Mouse (Mus musculus) T-cell, adult 66 days (primary cell): ENCODE results near the gene Dcpp3. TPM values are rescaled to one million over a fixed set of nuclear protein-coding genes. Genes with fewer than 3 reads are reported as not detected.

Experiments used
- total RNA-seq, 2 experiments: library from RNA; stranded (reverse); gene quantifications; 3 replicates in 1 of 2; 4 replicates in 1 of 2; pipeline ENCODE4 v1.2.4; 2023

Gene Dcpp3
- not detected for total RNA-seq

DNA sequence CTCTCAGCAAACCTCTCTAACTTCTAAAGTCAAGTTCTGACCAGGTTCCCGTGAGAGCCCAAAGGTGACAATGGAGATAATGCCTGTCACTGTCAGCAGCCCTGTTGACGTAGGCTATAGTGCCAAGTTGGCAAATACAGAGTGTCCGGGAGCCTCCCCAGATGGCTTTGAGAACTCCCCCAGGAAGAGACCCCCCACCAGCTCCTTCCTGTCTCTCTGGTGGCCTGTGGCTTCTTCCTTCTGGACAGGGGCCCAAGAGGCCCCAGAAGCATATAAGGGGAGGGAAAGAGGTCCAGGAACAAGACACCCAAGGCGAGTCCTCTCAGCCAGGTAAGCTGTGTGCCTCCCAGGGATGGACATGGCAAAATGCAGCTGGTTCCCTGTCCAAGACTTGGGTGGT is at the start of gene Dcpp3:
Dcpp3 (plus strand) TSS at position 301 of the 400 bp plus-strand sequence.

DNA sequence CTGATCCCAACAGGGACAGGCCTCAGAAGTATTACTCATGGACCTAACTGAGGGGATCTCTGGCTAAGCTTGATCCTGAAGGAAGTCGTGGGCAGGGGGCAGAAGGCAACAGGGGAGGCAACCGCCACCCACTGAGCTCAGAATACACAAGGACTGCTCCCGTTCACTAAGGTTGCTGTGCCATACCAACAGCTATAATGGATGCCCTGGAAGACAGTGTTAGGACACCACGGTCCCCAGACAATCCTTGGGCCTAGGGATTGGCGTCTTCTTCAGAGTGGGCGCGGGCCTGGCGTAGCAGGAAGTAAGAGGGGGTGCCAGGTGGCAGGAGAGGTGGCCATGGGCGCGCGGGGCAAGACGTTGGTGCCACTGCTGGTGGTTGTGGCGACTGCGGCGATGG is 49.5 kb upstream of the Dcpp3 start, which contains the start of gene Prss21:
Prss21 (plus strand) TSS at position 301 of the 400 bp plus-strand sequence.

DNA sequence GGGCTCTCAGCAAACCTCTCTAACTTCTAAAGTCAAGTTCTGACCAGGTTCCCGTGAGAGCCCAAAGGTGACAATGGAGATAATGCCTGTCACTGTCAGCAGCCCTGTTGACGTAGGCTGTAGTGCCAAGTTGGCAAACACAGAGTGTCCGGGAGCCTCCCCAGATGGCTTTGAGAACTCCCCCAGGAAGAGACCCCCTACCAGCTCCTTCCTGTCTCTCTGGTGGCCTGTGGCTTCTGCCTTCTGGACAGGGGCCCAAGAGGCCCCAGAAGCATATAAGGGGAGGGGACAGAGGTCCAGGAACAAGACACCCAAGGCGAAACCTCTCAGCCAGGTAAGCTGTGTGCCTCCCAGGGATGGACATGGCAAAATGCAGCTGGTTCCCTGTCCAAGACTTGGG is 36.7 kb upstream of the Dcpp3 start, which contains the start of the genes Dcpp1 and Dcpp2:
Dcpp1 (plus strand) TSS at position 301 of the 400 bp plus-strand sequence.
Dcpp2 (plus strand) TSS at position 305 of the 400 bp plus-strand sequence.

DNA sequence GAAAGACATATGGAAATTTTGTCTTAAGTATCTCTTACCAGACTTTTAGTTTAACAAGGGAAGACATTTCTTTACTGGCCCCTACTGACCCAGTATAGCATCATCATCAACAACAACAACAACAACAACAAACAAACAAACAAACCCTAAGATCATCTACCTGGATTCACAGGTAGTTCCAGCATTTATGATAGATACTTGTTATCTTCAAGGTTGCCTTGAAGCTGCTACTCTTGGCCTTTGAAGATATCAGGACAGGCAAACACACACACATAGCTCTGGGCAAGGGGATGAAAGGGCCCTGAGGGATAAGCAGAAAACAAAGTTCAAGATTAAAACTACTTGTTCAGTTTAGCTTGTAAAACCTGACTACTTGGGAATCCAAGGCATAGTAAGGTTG is 24.1 kb downstream of the Dcpp3 start, which contains the start of gene Sbp:
Sbp (plus strand) TSS at position 301 of the 400 bp plus-strand sequence.

DNA sequence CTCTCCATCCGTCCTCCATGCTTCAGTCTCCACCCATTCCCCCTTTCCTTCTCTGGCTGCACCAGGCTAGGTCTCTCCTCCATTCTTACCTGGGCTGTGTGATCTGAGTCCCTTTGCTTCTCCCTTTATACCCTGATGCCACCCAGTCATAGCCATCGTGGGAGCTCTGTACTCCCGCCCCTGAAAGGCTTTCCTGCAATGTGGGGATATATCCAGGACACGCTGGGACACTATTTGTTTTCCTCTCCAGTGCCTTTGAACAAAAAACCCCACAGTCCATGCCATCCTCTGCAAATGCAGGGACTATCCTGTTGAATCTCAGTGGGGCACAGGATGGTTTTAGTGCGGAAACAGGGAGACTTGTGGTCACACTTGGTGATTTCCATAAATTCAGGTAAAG is 37.9 kb downstream of the Dcpp3 start, which contains the start of gene Sbpl:
Sbpl (minus strand) TSS at position 101 of the 400 bp plus-strand sequence.

Other genes starting within 250 kb of the Dcpp3 start
- gene Hcfc1r1, start 243.9 kb upstream of the Dcpp3 start, total RNA-seq: 10 to 100 TPM; 34.9 to 35.2 TPM
- gene Thoc6, start 243.6 kb upstream of the Dcpp3 start, total RNA-seq: 10 to 100 TPM; 18.6 to 19.2 TPM
- 10 to 100 TPM; 24.3 to 27.1 TPM for gene Tnfrsf12a, start 240.0 kb upstream of the Dcpp3 start, total RNA-seq
- not detected for gene Cldn6, start 238.2 kb upstream of the Dcpp3 start, total RNA-seq
- not detected for gene Cldn9, start 233.4 kb upstream of the Dcpp3 start, total RNA-seq
- gene 1520401A03Rik, start 194.7 kb upstream of the Dcpp3 start, total RNA-seq: not detected
- 10 to 100 TPM; 35.4 to 36.1 TPM for gene Pkmyt1, start 191.1 kb upstream of the Dcpp3 start, total RNA-seq
- 1 to 10 TPM; 2.5 to 6.1 TPM for gene Paqr4, start 176.6 kb upstream of the Dcpp3 start, total RNA-seq
- 1 to 10 TPM; 2.6 to 2.9 TPM for gene Kremen2, start 171.6 kb upstream of the Dcpp3 start, total RNA-seq
- 10 to 100 TPM; 29.1 to 32.6 TPM for gene Flywch1, start 145.9 kb upstream of the Dcpp3 start, total RNA-seq
- gene Flywch2, start 131.4 kb upstream of the Dcpp3 start, total RNA-seq: under 1 TPM in 1 of 2 experiments, not detected in 1; 0.89 TPM
- 1,000 to 10,000 TPM; 1,478 to 1,622 TPM for gene Srrm2, start 126.9 kb upstream of the Dcpp3 start, total RNA-seq
- gene Elob, start 88.3 kb upstream of the Dcpp3 start, total RNA-seq: 100 to 1,000 TPM; 205 to 212 TPM
- not detected for gene Prss33, start 81.4 kb upstream of the Dcpp3 start, total RNA-seq
- gene Prss32, start 73.6 kb upstream of the Dcpp3 start, total RNA-seq: not detected
- gene Prss41, start 73.3 kb upstream of the Dcpp3 start, total RNA-seq: 1 to 10 TPM; 1.0 to 1.2 TPM
- gene Prss21, start 49.4 kb upstream of the Dcpp3 start, total RNA-seq: not detected
- not detected for gene Dcpp1, start 36.6 kb upstream of the Dcpp3 start, total RNA-seq
- gene Dcpp2, start 36.6 kb upstream of the Dcpp3 start, total RNA-seq: not detected
- not detected for gene Sbp, start 24.2 kb downstream of the Dcpp3 start, total RNA-seq
- gene Sbpl, start 37.8 kb downstream of the Dcpp3 start, total RNA-seq: not detected
- gene Prss30, start 63.1 kb downstream of the Dcpp3 start, total RNA-seq: 1 to 10 TPM; 1.4 to 1.7 TPM
- gene Prss22, start 80.6 kb downstream of the Dcpp3 start, total RNA-seq: not detected
- gene Prss27, start 120.7 kb downstream of the Dcpp3 start, total RNA-seq: not detected
- 10 to 100 TPM; 33.8 to 39.2 TPM for gene Kctd5, start 156.0 kb downstream of the Dcpp3 start, total RNA-seq
- gene Pdpk1, start 233.5 kb downstream of the Dcpp3 start, total RNA-seq: 100 to 1,000 TPM in 1 of 2 experiments, 10 to 100 TPM in 1; 95.5 to 101 TPM
- gene Amdhd2, start 246.3 kb downstream of the Dcpp3 start, total RNA-seq: 10 to 100 TPM; 27.0 to 27.6 TPM